Mouse (Mus musculus) liver, postnatal 0 days (tissue): ENCODE results near the gene Glrp1.

Source experiments
- CTCF ChIP-seq: sonication (generic); IDR thresholded peaks from 2 replicates; pipeline ENCODE4 v1.5.1; 2016; ENCODE audit warnings: antibody characterized with exemption, low read depth
- EP300 ChIP-seq: IDR thresholded peaks from 2 replicates; pipeline ENCODE4 v1.6.1; 2016; ENCODE audit warnings: antibody characterized with exemption, low read depth, mild to moderate bottlenecking

GRCm38 (mm10) chr1:88507886-88508285 lies 2.0 kb downstream of the Glrp1 start:
- TF ChIP-seq CTCF (no peak), EP300 (no peak)
